Mouse (Mus musculus): Measurements from ENCODE around the gene Nploc4. TPM values are rescaled to one million over a fixed set of nuclear protein-coding genes. Genes with fewer than 3 reads are reported as not detected.
"Not testable (repeated sequence)": the region's sequence is repeated elsewhere in the genome, so short reads cannot be mapped to it uniquely, and the experiment has no call there.

Gene Nploc4
- polyA plus RNA-seq, 1 experiment from 2014 or later = 38.1 TPM

GRCm38 (mm10) chr11:120355277-120356039 is 82.0 kb downstream of the Nploc4 start:
- H3K4me2 ChIP-seq (replicated peaks) = no peak overlapping the region
- no peak overlapping the region for H3K27ac ChIP-seq
- H3K27me3 ChIP-seq = no peaks in the 10 kb centered on the region
- H3K9me3 ChIP-seq = no peaks in the 10 kb centered on the region
- ATAC-seq = no peak
- WGBS = 82% methylated on average over 5 of the region's 5 CpGs
- H3K4me1 ChIP-seq (replicated peaks) = peaks cover 67% of the 10 kb centered on the region
- no peaks in the 10 kb centered on the region for H3K36me3 ChIP-seq
- H3K4me3 ChIP-seq (replicated peaks) = no peak overlapping the region
- no peak overlapping the region for H3K9ac ChIP-seq (replicated peaks)

- no peak overlapping the region for H3K4me3 ChIP-seq (replicated peaks)
- no peak for ATAC-seq
- WGBS = 89% methylated on average over 17 of the region's 17 CpGs
- no peak overlapping the region for H3K4me2 ChIP-seq (replicated peaks)
- peaks cover 63% of the 10 kb centered on the region for H3K4me1 ChIP-seq (replicated peaks)
- no peaks in the 10 kb centered on the region for H3K9me3 ChIP-seq
- H3K9ac ChIP-seq (replicated peaks) = no peak overlapping the region
- no peak overlapping the region for H3K27ac ChIP-seq
- no peaks in the 10 kb centered on the region for H3K36me3 ChIP-seq
- H3K27me3 ChIP-seq = no peaks in the 10 kb centered on the region
Observed at GRCm38 (mm10) chr11:120354304-120355276, 82.9 kb downstream of the Nploc4 start.

GRCm38 (mm10) chr11:120353500-120354303 is 83.8 kb downstream of the Nploc4 start:
- Histone ChIP-seq H3K9me3 (no peaks in the 10 kb centered on the region), H3K27ac (no peak overlapping the region), H3K9ac (replicated peaks) (no peak overlapping the region; the same call in 1 of the 2 replicates), H3K4me1 (replicated peaks) (peaks cover 62% of the 10 kb centered on the region), H3K4me2 (replicated peaks) (peak overlapping the region; percentile 5; the same call in 1 of the 2 replicates), H3K27me3 (no peaks in the 10 kb centered on the region), H3K4me3 (replicated peaks) (no peak overlapping the region), H3K36me3 (no peaks in the 10 kb centered on the region)
- WGBS = 22% methylated on average over 26 of the region's 26 CpGs
- no peak for ATAC-seq

- H3K4me3 ChIP-seq (replicated peaks) = no peak overlapping the region
- WGBS = 75% methylated on average over 13 of the region's 13 CpGs
- peak overlapping the region; percentile 45; the same call in 1 of the 2 replicates for H3K9ac ChIP-seq (replicated peaks)
- no peaks in the 10 kb centered on the region for H3K36me3 ChIP-seq
- no peaks in the 10 kb centered on the region for H3K9me3 ChIP-seq
- peaks cover 52% of the 10 kb centered on the region for H3K4me1 ChIP-seq (replicated peaks)
- ATAC-seq = no peak
- H3K27ac ChIP-seq = peak overlapping the region; percentile 100
- H3K4me2 ChIP-seq (replicated peaks) = peak overlapping the region; percentile 2; the same call in 1 of the 2 replicates
- no peaks in the 10 kb centered on the region for H3K27me3 ChIP-seq
Observed at GRCm38 (mm10) chr11:120352571-120353290, 84.8 kb downstream of the Nploc4 start.

GRCm38 (mm10) chr11:120352093-120352350 is 85.5 kb downstream of the Nploc4 start:
- Histone ChIP-seq H3K27ac (peak overlapping the region; percentile 100; the same call in 1 of the 2 replicates), H3K4me1 (replicated peaks) (peaks cover 45% of the 10 kb centered on the region)
- not testable (repeated sequence) for H3K9ac ChIP-seq (replicated peaks); H3K4me2 ChIP-seq (replicated peaks); H3K9me3 ChIP-seq; ATAC-seq; H3K36me3 ChIP-seq; H3K27me3 ChIP-seq; H3K4me3 ChIP-seq (replicated peaks)
- WGBS = 93% methylated on average over 5 of the region's 5 CpGs

GRCm38 (mm10) chr11:120351250-120352092 is 86.0 kb downstream of the Nploc4 start:
- H3K4me2 ChIP-seq (replicated peaks) = peak overlapping the region; percentile 85; the same call in 1 of the 2 replicates
- ATAC-seq = no peak
- H3K27me3 ChIP-seq = no peaks in the 10 kb centered on the region
- no peak overlapping the region for H3K4me3 ChIP-seq (replicated peaks)
- H3K9ac ChIP-seq (replicated peaks) = no peak overlapping the region; the same call in 1 of the 2 replicates
- WGBS = 90% methylated on average over 10 of the region's 10 CpGs
- H3K27ac ChIP-seq = peak overlapping the region; percentile 100
- H3K36me3 ChIP-seq = peaks cover 6% of the 10 kb centered on the region
- peaks cover 48% of the 10 kb centered on the region for H3K4me1 ChIP-seq (replicated peaks)
- no peaks in the 10 kb centered on the region for H3K9me3 ChIP-seq

GRCm38 (mm10) chr11:120350711-120351110 is 86.8 kb downstream of the Nploc4 start:
- Histone ChIP-seq H3K27me3 (no peaks in the 10 kb centered on the region), H3K27ac (peak overlapping the region; percentile 100), H3K4me3 (replicated peaks) (peak overlapping the region; percentile 100), H3K9ac (replicated peaks) (peak overlapping the region; percentile 100), H3K4me2 (replicated peaks) (peak overlapping the region; percentile 85), H3K9me3 (no peaks in the 10 kb centered on the region), H3K36me3 (peaks cover 9% of the 10 kb centered on the region), H3K4me1 (replicated peaks) (peaks cover 48% of the 10 kb centered on the region)
- ATAC-seq = no peak
- 18% methylated on average over 11 of the region's 11 CpGs for WGBS

- H3K4me3 ChIP-seq (replicated peaks) = peak overlapping the region; percentile 100
- H3K4me1 ChIP-seq (replicated peaks) = peaks cover 52% of the 10 kb centered on the region
- peak; percentile 76 for ATAC-seq
- H3K36me3 ChIP-seq = peaks cover 13% of the 10 kb centered on the region
- no peaks in the 10 kb centered on the region for H3K9me3 ChIP-seq
- peak overlapping the region; percentile 85 for H3K4me2 ChIP-seq (replicated peaks)
- peak overlapping the region; percentile 100 for H3K27ac ChIP-seq
- peak overlapping the region; percentile 100 for H3K9ac ChIP-seq (replicated peaks)
- no peaks in the 10 kb centered on the region for H3K27me3 ChIP-seq
- under 1% methylated on average over 65 of the region's 68 CpGs for WGBS
Observed at GRCm38 (mm10) chr11:120349986-120350702, 87.4 kb downstream of the Nploc4 start.

GRCm38 (mm10) chr11:120349371-120349985 is 88.0 kb downstream of the Nploc4 start:
- Histone ChIP-seq H3K9ac (replicated peaks) (peak overlapping the region; percentile 100), H3K4me3 (replicated peaks) (peak overlapping the region; percentile 100), H3K27ac (peak overlapping the region; percentile 100), H3K4me1 (replicated peaks) (peaks cover 59% of the 10 kb centered on the region), H3K4me2 (replicated peaks) (peak overlapping the region; percentile 85), H3K9me3 (no peaks in the 10 kb centered on the region), H3K36me3 (peaks cover 20% of the 10 kb centered on the region), H3K27me3 (no peaks in the 10 kb centered on the region)
- 4% methylated on average over 16 of the region's 16 CpGs for WGBS
- ATAC-seq = peak; percentile 9; the same call in 1 of the 2 replicates
